Mouse (Mus musculus) cerebellum, adult 2 months (tissue): ENCODE results near the gene Nop53.

Experiments
- CTCF ChIP-seq: fragments of 200-500 bp; IDR thresholded peaks from 2 replicates; pipeline ENCODE4 v1.5.1; 2011; ENCODE audit warnings: low read depth, mild to moderate bottlenecking, control low read depth, low read length, moderate library complexity, borderline replicate concordance; ENCODE audit not compliant: insufficient read depth
- POLR2A ChIP-seq: fragments of 200-500 bp; IDR thresholded peaks from 2 replicates; pipeline ENCODE4 v1.6.1; 2011; ENCODE audit warnings: low read length, control low read depth, borderline replicate concordance; ENCODE audit not compliant: insufficient read depth

GRCm38 (mm10) chr7:15981538-15981937, 35.7 kb upstream of the Nop53 start:
- TF ChIP-seq CTCF (no peak), POLR2A (no peak)
